Mouse (Mus musculus) small intestine, adult 2 months (tissue): ENCODE measurements around the gene Srgap3.

Source experiments
- CTCF ChIP-seq: fragments of 200-500 bp; IDR thresholded peaks from 2 replicates; pipeline ENCODE4 v1.5.1; 2012; ENCODE audit warnings: low read depth, mild to moderate bottlenecking, control low read depth, inconsistent platforms, low read length, moderate library complexity, mixed read lengths; ENCODE audit not compliant: insufficient replicate concordance, insufficient read length; ENCODE audit errors: extremely low read depth
- POLR2A ChIP-seq: fragments of 200-500 bp; IDR thresholded peaks from 2 replicates; pipeline ENCODE4 v1.6.1; 2012; ENCODE audit warnings: low read depth, mild to moderate bottlenecking, control low read depth, inconsistent platforms, low read length, moderate library complexity

- TF ChIP-seq POLR2A (no peak), CTCF (no peak)
Measured at GRCm38 (mm10) chr6:112815604-112816003, 131.5 kb downstream of the Srgap3 start.
